Mouse (Mus musculus): ENCODE data around the gene Sox6.

Gene Sox6

DNA sequence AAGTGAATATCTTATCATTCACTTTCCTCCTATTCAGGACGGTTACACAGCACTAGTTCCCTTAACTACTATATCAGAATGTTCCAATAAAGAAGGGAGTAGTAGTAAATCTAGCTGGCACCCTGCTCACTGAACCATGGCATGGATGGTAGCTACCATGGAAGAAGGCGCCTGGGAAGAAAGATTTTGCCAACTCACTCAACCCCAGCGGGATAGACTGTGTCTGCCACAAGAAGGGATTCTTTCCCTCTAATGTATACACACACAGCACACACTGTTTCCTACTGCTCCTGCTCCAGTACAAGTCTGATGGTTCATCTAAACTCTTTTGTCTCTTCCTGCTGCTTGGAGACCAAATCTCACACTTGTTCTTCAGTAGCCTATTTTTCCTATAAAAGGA is 147.1 kb downstream of the Sox6 start:
- WGBS, result 91% methylated on average over 3 of the region's 3 CpGs

DNA sequence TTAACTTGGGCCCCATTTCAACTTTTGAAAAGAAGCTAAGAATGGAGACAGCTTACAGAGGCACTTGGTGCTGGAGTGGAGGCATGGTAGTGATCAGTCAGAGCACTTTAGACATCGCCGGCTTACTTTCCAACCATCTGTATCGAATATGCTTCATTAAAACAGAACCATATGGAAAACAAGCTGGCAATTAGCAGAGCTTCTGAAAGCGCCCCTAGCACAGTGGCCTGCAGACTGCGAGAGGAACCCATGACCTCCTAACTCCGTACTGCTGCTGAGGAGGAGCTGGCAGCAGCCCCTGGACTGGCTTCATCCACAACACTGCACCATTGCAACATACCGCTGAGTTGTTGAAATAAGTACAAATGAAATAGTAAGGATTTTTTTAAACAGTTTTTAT is 148.7 kb downstream of the Sox6 start:
- WGBS, result 71% methylated on average over 7 of the region's 7 CpGs

DNA sequence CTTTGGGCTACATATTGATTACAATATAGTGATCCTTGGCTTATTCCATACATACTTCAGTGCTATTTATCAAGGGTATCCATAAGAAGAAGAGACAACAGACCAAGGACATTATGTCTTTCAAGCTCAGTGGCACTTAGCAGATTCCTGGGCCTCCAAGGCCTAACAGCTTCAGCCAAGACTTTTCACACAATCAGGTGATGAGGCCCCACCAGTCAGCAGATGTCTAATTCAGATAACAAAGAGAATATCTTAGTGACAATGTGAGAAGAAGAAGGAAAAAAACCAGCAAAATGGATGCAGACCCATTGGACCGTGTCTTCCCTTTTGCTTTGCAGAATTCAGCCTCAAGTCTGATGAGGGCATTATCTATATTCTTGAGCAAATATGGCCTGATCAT is 150.0 kb downstream of the Sox6 start:
- 100% methylated on average over 1 of the region's 1 CpGs for WGBS

DNA sequence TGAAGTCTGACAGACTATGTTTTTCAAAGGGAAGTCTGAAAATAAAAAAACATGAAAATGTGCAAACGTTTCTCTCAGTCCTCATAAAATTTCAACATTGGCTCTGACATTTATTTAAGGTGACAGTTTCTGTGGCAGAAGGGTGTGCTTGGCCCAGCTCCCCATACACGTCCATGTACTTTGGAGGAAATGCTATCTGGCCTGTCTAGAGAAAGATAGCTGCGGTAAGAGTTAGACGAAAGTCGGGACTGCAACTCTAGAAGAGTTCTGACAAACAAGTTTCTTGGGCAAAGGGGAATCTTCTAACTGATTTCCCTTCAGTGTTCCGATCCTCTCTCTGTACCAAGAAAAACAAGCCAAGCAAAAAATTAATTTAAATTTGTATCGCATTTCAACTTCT is 150.5 kb downstream of the Sox6 start:
- WGBS, result 90% methylated on average over 7 of the region's 7 CpGs

DNA sequence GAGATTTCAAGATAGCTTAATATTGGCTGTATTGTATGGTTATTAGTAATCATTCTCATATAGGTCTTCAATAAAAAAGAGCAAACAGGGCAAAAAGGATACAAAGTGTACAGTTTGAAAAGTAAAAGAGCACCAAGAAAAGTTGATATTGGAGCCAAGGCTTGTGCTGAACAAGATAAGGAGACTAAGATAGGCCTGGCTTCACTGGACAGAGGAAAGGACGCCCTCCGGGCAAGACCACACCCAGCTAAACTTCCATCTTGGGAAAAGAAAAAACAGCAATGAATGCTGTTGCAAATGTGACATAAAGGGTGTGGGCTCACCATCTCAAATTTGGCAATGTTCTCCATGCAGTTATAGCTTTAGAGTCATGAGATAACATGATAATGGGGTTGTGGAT is 165.7 kb downstream of the Sox6 start:
- WGBS, result 94% methylated on average over 2 of the region's 2 CpGs

DNA sequence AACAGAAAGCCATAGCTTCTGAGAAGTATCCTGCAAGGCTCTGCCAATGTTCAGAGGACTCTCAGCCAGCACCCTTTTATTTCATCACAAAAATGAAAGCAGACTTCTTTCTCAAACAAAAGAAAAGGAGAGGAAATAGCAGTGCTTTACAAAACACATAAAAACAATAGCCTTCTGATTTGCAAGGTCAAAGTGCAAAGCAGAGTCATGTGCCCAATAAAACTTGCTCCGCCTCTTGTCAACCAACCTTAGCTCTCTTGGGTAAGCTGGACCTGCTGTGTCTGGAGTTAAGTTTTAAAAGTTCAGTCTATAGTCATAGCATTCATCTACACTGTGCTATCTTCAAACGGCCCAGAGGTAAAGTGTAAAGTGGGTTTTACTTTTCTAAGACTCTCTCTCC is 170.1 kb downstream of the Sox6 start:
- 87% methylated on average over 2 of the region's 2 CpGs for WGBS

DNA sequence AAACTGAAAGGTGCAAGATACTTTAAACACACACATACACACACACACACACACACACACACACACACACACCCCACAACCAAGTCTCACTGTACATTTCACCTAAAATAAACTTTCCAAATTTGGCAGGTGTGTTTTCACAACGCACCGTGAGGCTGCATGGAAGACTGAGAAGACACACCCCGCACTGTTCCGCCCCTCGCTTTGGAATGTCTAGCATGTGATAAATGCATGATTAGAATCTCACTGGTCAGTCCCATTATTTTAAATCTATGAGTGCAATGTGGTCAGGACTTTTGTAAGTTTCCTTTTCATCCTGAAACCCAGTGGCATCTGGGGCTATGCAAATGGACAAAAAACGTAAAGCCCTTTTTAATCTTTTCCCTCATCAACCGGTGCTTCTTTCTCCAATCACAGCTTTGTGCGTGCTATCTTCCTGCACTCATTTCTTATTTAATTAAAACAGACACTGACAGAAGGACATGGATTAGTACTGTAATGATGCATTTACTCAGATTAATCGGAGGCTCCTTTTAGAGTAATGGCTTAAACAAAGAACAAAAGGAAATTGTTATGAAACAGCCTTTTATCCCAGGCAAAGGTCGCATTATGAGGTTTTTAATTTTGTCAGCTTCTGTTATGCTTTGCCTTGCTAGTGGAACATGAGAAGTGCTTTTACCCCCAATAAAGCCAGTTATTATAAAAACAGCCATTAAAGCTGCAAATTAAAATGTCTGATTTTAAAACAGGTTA is 170.9 kb downstream of the Sox6 start:
- 52% methylated on average over 10 of the region's 10 CpGs for WGBS

DNA sequence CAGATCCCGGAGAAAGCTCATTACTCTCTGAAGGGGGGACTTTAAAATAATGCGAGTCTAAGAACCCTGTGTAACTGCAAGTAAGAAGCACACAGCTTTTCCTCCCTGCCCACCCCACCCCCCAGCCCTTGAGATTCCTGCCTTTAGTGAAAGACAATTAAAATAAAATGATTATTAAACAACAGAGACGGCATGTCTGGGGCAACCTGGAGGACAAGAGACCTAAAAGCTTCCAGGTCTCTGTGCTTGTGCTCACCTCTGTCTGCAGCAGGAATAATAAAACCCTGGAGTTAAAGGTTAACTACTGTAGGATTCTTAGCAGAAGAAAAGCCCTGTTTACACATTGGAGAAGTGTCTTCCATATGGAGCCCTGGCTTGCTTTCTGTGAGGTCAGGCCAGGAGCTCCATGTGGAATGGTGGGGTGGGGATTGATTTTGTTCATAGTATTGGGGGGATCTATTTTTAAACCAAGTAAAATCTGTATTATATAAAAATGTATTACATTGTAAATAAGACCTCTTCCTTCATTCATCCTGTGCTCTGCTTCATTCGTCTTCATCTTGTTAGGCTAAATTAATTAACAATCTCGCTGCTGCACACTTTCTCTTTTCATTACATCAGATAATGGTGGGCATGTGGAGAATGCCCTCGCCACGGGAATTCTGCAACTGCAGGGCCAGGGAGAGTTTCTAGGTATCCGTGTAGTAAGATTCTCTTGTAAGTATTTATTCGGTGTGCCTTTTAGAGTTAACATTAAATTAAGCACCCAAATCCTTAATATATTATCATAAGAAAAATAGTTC is 171.7 kb downstream of the Sox6 start:
- 57% methylated on average over 9 of the region's 9 CpGs for WGBS

DNA sequence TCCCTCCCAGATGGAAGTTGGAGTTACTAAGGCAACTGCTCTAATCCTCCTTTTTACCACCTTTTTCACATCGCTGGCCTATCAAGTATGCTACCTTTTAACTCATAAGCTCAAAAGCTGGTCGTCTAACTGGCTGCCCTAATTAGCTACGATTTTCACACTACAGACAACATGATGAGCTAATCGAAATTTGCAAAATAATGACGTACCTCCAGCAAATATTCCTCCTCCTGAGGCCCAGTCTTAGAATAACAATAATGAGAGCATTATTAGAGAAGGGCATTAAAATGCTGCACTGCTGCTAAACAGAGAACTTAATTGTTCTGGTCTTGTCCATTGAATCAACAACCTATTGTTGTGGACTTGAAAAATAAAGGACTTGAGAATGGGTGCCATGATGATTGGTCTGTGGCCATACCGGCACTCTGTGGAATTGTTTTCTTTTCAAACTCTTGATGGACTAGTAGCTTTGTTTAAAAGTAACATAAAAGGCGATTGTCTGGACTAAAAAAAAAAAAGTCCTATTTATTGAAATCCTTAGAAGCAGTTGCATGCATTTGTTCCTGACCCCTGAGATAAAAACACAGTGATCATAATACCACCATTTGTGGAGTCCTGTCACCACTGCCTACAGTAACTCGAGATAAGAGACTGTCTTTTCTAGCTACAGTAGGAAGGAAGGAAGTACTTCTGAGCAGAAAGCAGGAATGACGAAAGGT is 172.5 kb downstream of the Sox6 start:
- WGBS, result 50% methylated on average over 9 of the region's 9 CpGs

DNA sequence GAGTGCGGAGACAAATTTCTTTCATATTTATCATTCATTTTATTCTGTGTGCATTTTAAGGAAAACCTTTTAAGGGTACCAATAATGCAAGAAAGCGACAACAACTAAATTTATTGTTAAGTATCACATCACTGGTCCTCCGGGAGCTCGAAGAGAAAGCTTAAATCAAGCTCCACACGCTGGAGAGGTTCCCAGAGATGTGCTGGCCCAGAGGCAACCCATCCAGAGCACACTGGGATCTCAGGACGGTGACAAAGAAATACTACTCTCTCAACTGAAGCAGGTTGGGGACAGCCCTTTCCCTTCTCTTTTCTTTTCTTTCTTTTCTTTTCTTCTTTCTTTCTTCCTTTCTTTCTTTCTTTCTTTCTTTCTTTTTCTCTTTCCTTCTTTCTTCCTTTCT is 173.4 kb downstream of the Sox6 start:
- 63% methylated on average over 6 of the region's 6 CpGs for WGBS

DNA sequence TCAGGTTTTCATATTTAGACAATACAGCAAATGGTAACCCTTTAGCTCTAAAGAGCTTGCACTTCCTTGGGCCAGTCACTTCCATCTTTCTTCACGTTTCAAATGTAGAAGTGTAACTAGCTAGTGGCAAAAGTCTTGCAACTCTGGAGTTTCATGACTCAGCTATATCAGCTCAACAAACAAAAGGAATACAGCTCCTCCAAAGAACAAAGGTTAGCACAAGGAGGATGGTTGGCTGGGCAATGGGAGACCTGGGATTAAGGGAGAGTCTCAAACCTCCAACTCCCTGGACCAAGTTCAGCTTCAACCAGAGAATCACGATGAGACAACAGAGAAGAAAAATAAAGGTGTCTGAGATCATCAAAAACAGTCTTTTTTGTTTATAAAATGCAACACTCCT is 174.2 kb downstream of the Sox6 start:
- 60% methylated on average over 2 of the region's 2 CpGs for WGBS

DNA sequence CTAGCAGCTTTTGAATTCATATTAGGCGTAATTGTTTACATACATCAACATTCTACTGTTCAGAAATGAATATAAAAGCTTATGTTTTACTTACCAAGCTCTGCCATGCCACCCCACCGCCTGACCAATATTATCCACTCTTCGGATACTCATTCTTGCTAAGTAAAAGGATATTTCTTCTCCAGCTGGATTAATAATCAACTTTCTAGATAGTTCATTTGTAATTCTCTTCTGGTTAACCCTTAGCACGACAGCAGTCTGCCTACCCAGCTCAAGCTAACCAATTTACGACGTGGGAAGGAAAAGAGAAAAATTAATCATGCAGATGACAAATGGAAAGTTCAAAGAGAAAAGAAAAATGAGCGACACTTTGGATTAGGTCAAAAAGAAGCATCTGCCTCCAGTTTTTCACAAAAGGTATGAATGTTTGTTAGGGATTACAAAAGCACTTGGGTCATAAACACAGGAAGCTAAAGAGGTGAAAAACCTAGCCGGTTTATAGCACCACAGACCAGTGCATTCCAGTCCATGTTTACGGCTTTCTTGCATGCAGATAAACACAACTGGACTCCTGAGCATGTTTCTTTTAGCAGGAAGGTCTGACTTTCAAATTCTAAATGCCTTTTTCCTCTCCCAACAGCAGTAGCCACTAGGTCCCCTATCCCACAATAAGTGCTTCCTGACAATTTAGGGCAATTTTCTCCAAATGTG is 178.8 kb downstream of the Sox6 start:
- WGBS, result 86% methylated on average over 9 of the region's 9 CpGs

DNA sequence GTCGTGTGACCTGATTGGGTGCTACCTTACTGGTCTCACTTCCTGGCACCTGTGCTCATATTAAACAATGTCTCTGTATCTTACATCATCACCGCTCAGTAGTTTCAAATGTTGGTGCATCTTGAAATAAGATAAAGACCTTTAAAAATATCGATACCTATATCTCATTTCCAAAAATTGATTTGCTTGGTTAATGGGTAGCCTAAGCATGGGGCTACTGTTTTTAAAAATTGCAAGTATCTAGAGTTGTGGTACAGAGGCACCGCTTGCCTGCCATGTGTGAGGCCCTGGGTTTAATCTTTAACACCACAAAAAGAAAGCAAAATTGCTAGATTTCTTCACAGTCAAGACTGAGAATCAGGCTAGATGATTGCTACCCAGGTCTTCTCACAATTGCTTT is 187.5 kb downstream of the Sox6 start:
- WGBS, result 98% methylated on average over 4 of the region's 4 CpGs

DNA sequence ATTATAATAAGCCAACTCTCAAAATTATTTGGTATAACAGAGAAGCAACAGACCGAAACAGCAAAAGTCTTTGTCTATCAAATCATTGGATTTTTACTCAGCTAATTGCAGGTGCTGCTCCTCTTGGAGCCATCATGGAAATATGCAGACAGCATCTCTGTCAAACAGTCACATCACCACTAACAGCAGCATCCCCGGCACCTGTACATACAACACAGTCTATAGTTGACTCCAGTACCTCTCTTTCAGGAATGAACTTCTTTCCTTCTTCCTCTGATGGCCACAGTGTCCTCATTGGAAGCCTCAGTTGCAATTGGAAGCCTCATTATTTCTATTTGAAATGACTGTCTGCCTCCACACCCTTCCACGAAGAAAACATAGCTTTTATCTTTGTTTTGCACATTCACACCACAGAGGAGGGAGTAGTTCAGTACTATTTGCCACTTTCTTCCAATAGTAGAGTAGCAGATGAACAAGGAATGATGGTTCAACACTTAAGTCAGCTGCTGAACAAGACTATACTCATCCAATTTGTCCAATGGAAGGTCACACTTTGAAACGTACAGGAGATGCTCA is 192.7 kb downstream of the Sox6 start:
- 93% methylated on average over 4 of the region's 4 CpGs for WGBS

DNA sequence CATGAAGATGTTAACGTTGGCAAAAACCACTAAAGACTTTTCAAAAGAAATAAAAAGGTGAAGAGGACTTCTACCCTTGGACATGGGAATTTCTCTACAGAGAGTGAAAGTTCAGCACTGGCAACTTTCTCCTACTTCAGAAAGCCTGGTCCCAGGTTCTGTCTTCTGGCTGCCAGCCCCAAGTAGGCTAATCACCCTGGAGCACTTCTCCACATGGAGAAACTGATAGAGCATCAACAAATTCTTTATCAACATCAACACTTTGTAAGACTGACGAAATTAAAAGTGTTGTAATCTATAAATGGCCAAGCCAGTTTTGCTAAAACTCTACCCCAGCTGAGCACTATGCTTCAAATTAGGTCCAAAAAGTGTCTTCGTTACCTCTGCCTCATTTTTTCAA is 193.7 kb downstream of the Sox6 start:
- 90% methylated on average over 3 of the region's 3 CpGs for WGBS

DNA sequence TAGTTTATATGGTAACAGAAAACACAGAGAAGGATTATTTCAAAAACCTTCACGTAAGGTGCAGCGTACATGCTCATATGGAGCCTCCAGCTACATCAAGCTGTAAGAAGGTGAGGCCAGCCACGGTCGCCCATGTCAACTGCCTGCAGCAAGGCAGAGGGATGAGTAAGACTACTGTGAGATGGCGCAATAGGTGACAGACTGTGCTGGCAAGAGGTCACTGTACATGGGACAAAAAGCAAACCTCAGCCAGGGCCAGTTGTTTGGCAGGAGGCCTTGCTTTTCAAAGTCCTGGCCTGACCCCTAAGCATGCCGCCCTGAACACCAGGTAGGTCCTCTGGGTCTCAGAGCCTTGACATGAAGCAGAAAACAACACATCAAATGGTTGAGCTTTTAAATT is 194.2 kb downstream of the Sox6 start:
- 92% methylated on average over 6 of the region's 6 CpGs for WGBS

DNA sequence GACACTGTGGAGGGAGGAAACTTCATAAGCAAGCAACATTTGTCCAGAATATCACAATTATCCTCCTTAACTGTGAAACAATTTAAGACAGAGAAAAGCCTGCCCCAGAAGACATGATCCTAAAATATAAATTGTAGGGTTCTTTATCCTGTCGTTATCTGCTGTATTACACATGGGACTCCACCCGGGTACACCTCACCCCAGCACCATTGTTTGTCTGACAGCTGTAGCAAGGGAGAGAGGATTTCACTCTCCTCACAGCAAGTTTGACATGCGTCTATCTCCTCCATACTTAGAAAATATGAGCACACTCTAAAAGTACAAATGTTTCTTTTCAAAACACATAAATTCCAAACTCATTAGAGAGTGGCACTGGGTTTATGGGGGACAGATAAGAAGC is 198.0 kb downstream of the Sox6 start:
- WGBS, result 81% methylated on average over 3 of the region's 3 CpGs

DNA sequence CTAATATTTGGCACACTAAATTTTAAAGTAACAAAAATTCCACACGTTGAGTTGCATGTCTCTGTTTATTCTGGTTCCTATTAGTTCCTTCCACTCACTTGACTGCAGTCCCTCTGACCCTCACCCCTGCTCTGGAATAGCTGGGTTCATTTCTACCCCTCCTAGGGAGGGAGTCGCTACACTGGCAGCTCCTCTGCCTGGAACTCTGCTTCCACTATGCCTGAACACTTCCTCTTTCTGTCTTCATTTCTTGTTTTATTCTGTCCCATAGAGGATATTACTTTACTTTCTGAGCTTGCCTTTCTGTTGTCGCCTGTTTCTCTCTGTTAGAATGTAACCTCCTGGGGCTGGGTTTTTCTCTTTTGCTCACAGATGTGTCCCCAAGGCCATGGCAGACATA is 203.6 kb downstream of the Sox6 start:
- WGBS, result 87% methylated on average over 3 of the region's 3 CpGs

DNA sequence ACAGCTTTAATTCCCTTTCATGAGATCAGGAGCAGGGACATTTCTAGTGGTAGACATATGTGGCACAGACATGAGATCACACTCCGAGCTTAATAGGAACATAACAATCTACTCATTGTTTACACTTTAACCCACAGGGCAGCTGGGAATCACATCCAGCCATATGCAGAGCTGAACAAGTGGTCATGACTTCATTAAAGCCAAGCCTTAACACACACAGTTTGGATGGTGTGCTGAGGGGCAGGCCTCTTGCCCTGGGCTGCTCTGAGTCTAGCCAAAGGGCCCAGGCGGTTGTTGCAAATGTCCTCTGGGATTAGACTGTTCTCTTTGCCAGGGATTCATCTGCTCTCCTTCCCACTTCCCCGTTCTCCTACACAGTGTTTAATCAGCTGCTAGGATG is 204.9 kb downstream of the Sox6 start:
- WGBS, result 59% methylated on average over 3 of the region's 3 CpGs

DNA sequence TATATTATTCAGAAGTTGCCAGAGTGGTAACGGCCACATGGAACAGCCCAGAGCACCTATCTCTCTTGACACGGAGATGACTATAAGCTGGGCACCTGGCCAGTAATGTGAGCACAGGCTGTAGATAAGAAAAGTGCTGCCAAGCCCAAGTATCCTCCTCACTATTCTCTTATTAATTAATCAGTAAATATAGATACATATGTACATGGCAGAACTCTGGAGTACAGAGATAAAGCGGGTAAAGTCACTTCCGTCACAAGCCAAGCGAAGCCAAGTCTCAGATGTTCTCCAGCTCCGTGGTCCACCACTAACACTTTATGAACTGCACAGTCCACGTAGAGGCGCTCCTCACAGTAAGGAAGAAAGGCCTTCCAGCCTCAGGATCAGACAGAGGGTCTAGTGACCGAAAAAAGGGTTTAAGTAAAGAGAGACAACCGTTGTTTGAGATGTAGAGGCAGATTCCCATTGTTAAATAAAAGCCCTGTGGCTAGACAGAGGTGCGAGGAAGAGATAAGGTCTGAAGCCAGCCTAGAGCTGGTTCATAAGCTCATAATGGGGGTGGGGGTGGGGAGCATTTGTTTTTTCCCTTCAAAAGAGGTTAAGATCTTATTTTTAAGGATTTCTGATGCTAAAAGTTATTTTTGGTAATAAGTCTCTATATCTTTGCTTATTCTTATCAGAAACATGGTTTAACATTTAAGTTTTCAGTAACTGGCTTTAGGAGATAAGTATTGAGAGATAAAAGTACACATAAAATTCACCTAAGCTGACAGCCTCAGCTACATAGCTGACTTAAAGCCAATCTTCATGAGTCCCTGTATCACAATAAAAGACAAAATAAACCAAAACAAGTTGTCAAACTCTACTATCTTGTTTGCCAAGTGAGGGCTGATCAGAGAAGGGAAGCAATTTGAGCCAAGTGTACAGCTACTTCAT is 207.4 kb downstream of the Sox6 start:
- 87% methylated on average over 11 of the region's 11 CpGs for WGBS

DNA sequence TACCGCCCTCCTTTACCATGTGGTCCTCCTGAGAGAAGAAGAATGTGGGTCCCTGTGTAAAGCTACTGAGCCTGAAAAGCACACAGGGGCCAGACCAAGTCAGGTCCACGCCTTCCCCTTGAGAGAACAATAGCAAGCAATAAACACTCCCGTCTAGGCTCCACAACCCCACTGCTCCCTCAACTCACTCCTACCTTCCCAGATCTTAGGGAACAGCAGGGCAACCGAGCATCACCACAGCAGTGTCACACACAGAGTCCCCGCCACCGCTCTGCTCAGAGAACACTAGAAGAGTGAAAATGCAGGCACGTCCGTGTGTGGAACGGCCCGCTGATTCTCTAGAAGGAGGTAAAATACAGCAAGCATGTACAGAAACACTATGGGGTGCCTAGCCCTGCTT is 208.2 kb downstream of the Sox6 start:
- WGBS, result 62% methylated on average over 10 of the region's 10 CpGs

All from cerebral cortex, adult 2 months (tissue).